Mouse (Mus musculus): ENCODE measurements around the gene Camkk2.

Gene Camkk2

GRCm38 (mm10) chr5:122733881-122734280 lies 45.3 kb downstream of the Camkk2 start:
- DNase-seq, result no peak

GRCm38 (mm10) chr5:122731991-122732673 lies 47.1 kb downstream of the Camkk2 start:
- DNase-seq, result peak; percentile 43

- DNase-seq, result peak; percentile 66
These were observed 47.9 kb downstream of the Camkk2 start for GRCm38 (mm10) chr5:122731321-122731720.

- DNase-seq, result peak; percentile 16
These were observed 48.4 kb downstream of the Camkk2 start for GRCm38 (mm10) chr5:122730776-122731175.

- no peak for DNase-seq
These were observed 52.1 kb downstream of the Camkk2 start for GRCm38 (mm10) chr5:122727096-122727495.

- DNase-seq, result no peak
These were observed 52.6 kb downstream of the Camkk2 start for GRCm38 (mm10) chr5:122726595-122726994.

GRCm38 (mm10) chr5:122726068-122726467 lies 53.1 kb downstream of the Camkk2 start:
- peak; percentile 80 for DNase-seq

GRCm38 (mm10) chr5:122725453-122725852 lies 53.8 kb downstream of the Camkk2 start:
- DNase-seq, result no peak

- no peak for DNase-seq
These were observed 60.0 kb downstream of the Camkk2 start for GRCm38 (mm10) chr5:122719168-122719567.

GRCm38 (mm10) chr5:122718400-122718799 lies 60.8 kb downstream of the Camkk2 start:
- no peak for DNase-seq

GRCm38 (mm10) chr5:122716793-122717192 lies 62.4 kb downstream of the Camkk2 start:
- no peak for DNase-seq

GRCm38 (mm10) chr5:122715723-122716122 lies 63.5 kb downstream of the Camkk2 start:
- no peak for DNase-seq

GRCm38 (mm10) chr5:122708819-122709218 lies 70.4 kb downstream of the Camkk2 start:
- no peak for DNase-seq

GRCm38 (mm10) chr5:122707276-122708181 lies 71.7 kb downstream of the Camkk2 start, which contains the start of gene P2rx4:
Gene P2rx4 (plus strand): TSS chr5:122707544.
- peak; percentile 88 for DNase-seq

- no peak for DNase-seq
These were observed 72.3 kb downstream of the Camkk2 start for GRCm38 (mm10) chr5:122706917-122707275.

- DNase-seq, result no peak
These were observed 74.0 kb downstream of the Camkk2 start for GRCm38 (mm10) chr5:122705174-122705573.

GRCm38 (mm10) chr5:122704571-122704970 lies 74.6 kb downstream of the Camkk2 start:
- DNase-seq, result peak; percentile 33

GRCm38 (mm10) chr5:122703574-122703973 lies 75.6 kb downstream of the Camkk2 start:
- DNase-seq, result no peak

- no peak for DNase-seq
These were observed 77.1 kb downstream of the Camkk2 start for GRCm38 (mm10) chr5:122702156-122702555.

- no peak for DNase-seq
These were observed 78.4 kb downstream of the Camkk2 start for GRCm38 (mm10) chr5:122700837-122701212.

GRCm38 (mm10) chr5:122700109-122700836 lies 78.9 kb downstream of the Camkk2 start:
- no peak for DNase-seq

GRCm38 (mm10) chr5:122698701-122699060 lies 80.5 kb downstream of the Camkk2 start:
- no peak for DNase-seq

- DNase-seq, result no peak
These were observed 81.0 kb downstream of the Camkk2 start for GRCm38 (mm10) chr5:122698041-122698700.
